Mouse (Mus musculus) cerebellum, adult 2 months (tissue): ENCODE results near the gene Abcg8. TPM values are rescaled to one million over a fixed set of nuclear protein-coding genes. Genes with fewer than 3 reads are reported as not detected.

Experiments
- DNase-seq, 2 experiments: peaks; one replicate each; pipeline ENCODE4 v3.0.0; 2021
- H3K27ac ChIP-seq: fragments of 200-500 bp; 2 replicates; pipeline ENCODE4 v1.5.1; 2012; ENCODE audit warnings: low read length, control low read depth, inconsistent platforms; ENCODE audit not compliant: insufficient read depth
- H3K27me3 ChIP-seq: fragments of 200-500 bp; 2 replicates; pipeline ENCODE4 v1.6.1; 2012; ENCODE audit warnings: inconsistent platforms, mild to moderate bottlenecking, low read length, moderate library complexity; ENCODE audit not compliant: control insufficient read depth, insufficient read depth
- H3K4me1 ChIP-seq: fragments of 200-500 bp; 2 replicates; pipeline ENCODE4 v1.6.1; 2011; ENCODE audit warnings: low read length; ENCODE audit not compliant: control insufficient read depth, insufficient read depth
- H3K4me3 ChIP-seq: fragments of 200-500 bp; replicated peaks from 2 replicates; pipeline ENCODE3; 2011; ENCODE audit warnings: mild to moderate bottlenecking, low read depth, low read length, control low read depth; ENCODE audit not compliant: insufficient read depth
- CTCF ChIP-seq: fragments of 200-500 bp; IDR thresholded peaks from 2 replicates; pipeline ENCODE4 v1.5.1; 2011; ENCODE audit warnings: low read depth, mild to moderate bottlenecking, control low read depth, low read length, moderate library complexity, borderline replicate concordance; ENCODE audit not compliant: insufficient read depth
- POLR2A ChIP-seq: fragments of 200-500 bp; IDR thresholded peaks from 2 replicates; pipeline ENCODE4 v1.6.1; 2011; ENCODE audit warnings: low read length, control low read depth, borderline replicate concordance; ENCODE audit not compliant: insufficient read depth
- WGBS: fragments of 180-500 bp; shearing (Covaris S2); methylation state at CpG from one replicate; pipeline ENCODE4 v1.1.7; 2018; 5-methylcytosine and 5-hydroxymethylcytosine counted together
- polyA plus RNA-seq: library from polyadenylated mRNA; depleted of rRNA; stranded (reverse); fragments of >200 nt; gene quantifications from 2 replicates; pipeline ENCODE4 v1.2.3, GENCODE M21; 2012; rRNA removed

The Abcg8 gene
- polyA plus RNA-seq = not detected in 2 replicates

DNA sequence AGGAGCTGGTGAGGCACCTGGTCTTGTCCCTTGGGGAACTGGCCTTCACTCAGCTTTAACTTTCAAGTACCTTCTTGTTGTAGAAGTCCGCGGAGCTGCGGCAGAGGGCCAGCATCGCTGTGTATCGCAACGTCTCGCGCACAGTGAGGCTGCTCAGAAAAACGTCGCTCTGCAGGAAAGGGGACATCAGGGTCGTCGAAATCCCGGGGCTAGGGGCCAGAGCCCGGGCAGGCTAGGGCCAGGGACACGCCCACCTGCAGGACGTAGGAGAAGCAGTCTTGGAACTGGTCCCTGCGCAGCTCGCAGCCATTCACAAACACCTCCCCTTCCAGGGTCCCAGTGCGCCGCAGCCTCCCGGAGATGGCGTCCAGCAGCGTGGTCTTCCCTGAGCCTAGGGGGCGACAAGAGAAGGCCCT, at the start of gene Abcg8:
Gene Abcg8 (plus strand): TSS at position 352 of the 416 bp plus-strand sequence.
- H3K27me3 ChIP-seq = no peaks in the 10 kb centered on the region; the same call in 1 of the 2 replicates
- no peak for DNase-seq
- 2% methylated on average over 24 of the region's 24 CpGs for WGBS
- TF ChIP-seq CTCF = no peak
- TF ChIP-seq POLR2A = no peak
- H3K4me1 ChIP-seq = no peaks in the 10 kb centered on the region
- no peak within 1 kb of the TSS for H3K4me3 ChIP-seq
- H3K27ac ChIP-seq = no peak within 1 kb of the TSS

DNA sequence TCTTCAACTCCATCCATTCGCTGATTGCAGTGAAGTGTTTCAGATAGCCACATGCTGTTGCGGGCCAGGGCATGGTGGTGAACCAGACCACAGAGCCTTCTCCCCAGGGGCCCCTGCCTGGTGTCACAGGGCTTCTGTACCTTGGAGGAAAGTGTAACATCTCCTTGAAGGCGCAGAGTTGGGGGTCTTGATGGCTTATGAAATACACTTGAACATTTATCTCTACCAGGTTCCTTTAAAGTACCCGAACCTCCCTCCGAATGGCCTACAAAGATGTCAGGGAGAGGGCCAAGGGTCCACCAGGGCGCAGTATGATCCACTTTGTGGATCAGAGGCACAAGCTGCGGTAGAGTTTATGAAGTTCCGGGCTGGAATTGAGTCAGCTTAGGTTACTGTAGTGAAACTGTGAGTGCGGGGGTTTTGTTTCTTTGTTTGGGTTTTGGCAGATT, 49.2 kb upstream of the Abcg8 start:
- no peak overlapping the region for H3K27ac ChIP-seq
- H3K4me1 ChIP-seq = peaks cover 4% of the 10 kb centered on the region
- no peaks in the 10 kb centered on the region for H3K27me3 ChIP-seq
- peak overlapping the region; percentile 43 for H3K4me3 ChIP-seq
- peak; percentile 23 to 34 for DNase-seq
- 25% methylated on average over 9 of the region's 9 CpGs for WGBS
- TF ChIP-seq CTCF = no peak

DNA sequence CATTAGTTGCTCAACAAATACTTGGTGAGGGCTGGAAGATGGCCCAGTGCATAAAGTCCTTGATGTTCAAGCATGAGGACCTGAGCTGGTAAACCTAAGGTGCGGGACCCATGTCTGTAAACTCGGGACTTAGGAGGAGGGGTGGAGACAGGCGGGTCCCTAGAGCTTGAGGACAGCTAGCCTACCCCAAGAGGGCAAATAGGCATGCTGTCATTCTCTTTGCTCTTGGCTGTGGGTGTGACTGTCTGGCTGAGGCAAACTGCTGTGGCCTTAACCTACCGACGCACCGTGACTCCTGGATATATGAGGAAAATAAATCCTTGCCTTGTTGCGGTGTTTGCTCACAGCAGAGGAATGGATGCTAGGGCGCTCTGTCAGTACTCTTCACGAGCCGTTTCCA, 48.4 kb upstream of the Abcg8 start:
- Histone ChIP-seq H3K4me3 (no peak overlapping the region), H3K27ac (no peak overlapping the region), H3K4me1 (peaks cover 4% of the 10 kb centered on the region), H3K27me3 (no peaks in the 10 kb centered on the region)
- DNase-seq = no peak
- TF ChIP-seq POLR2A = no peak
- no peak for TF ChIP-seq CTCF
- WGBS = 88% methylated on average over 10 of the region's 10 CpGs

DNA sequence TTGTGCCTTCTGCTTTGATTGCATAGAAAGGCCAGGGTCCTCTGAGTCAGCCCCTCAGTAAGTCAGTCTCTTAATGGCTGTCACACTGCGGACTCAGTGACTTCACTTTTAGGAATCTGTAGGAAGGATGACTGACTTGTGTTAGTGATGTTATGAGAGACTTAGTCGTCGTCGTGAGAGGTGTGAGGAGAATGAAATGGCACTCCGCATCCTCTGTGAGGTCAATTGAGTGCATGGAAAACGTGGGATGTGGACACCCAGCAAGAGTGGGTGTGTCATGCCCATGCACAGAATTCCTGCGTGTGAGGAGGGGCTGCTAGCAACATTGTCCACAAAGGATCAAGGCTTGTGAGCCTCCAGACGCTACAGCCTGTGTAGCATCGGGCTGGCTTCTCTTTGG, 47.5 kb upstream of the Abcg8 start:
- Histone ChIP-seq H3K4me3 (no peak overlapping the region), H3K27me3 (no peaks in the 10 kb centered on the region), H3K4me1 (peaks cover 4% of the 10 kb centered on the region), H3K27ac (no peak overlapping the region)
- no peak for TF ChIP-seq CTCF
- TF ChIP-seq POLR2A = no peak
- DNase-seq = no peak
- 83% methylated on average over 9 of the region's 9 CpGs for WGBS

DNA sequence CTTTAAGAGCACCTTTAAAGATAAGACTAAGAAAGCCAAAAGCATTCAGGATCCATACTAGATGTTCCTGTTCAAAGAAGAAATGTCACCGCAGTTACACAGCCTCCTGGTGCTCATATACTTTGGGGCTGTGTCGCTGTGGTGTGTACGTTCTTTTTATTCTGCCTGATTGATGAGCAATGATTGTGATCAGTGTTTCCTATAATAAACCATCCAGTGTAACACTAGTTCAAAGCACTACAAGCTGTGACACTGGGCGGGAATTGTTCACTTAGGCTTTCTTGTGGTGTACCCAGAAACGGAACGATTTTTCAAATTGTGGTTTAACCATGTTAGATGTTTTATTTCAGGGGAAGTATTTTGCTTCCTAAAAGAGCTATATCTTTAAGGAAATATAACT, 44.3 kb upstream of the Abcg8 start:
- WGBS = 94% methylated on average over 6 of the region's 6 CpGs
- TF ChIP-seq CTCF (no peak), POLR2A (no peak)

DNA sequence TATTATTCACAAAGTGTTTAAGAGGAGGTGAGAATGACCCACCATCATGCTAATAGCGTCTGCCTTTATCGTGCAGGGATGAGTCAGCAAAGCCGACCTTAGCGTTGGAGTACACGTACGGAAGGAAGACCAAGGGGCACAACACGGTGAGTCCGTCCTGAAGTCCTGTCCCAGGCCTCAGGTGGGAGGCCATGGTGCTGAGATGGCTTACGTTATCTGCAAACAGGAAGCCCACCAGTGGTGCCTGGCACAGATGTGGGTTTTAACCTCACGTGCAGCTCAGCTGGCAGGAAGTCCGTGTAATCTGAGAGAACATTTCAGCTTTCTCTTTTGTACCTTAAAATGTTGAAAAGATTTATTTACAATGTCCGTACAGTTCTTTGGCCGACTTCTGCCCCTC, 42.7 kb upstream of the Abcg8 start:
- no peaks in the 10 kb centered on the region for H3K4me1 ChIP-seq
- no peak overlapping the region for H3K4me3 ChIP-seq
- no peak for DNase-seq
- TF ChIP-seq POLR2A (no peak), CTCF (no peak)
- 87% methylated on average over 13 of the region's 13 CpGs for WGBS
- no peaks in the 10 kb centered on the region for H3K27me3 ChIP-seq
- H3K27ac ChIP-seq = no peak overlapping the region

More for the DNA sequence above, 44.3 kb upstream of the Abcg8 start:
- Histone ChIP-seq H3K4me3 (no peak overlapping the region), H3K27me3 (no peaks in the 10 kb centered on the region), H3K4me1 (peaks cover 4% of the 10 kb centered on the region), H3K27ac (no peak overlapping the region)
- DNase-seq = no peak

DNA sequence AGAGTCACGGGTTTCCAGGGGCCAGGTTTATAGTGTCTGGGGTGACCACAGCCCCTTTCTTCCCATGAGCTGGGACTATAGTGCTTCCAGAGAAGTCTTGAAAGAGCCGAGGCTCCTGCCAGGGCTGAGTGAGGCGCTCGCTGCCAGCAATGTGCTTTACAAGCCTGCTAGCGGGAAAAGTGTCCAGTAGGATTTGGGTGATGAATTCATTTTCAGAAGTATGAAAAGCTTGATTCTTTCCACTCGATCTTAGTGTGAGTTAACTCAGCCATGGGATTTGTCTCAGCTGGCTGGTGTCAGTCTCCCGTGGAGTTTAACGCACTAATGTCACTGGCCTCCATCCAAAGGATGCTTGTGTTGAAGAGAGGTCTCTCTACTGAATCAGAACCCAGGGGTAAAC, 39.8 kb upstream of the Abcg8 start:
- H3K4me1 ChIP-seq = no peaks in the 10 kb centered on the region
- H3K27ac ChIP-seq = no peak overlapping the region
- DNase-seq = no peak
- WGBS = 25% methylated on average over 8 of the region's 8 CpGs
- TF ChIP-seq POLR2A (no peak), CTCF (no peak)
- H3K27me3 ChIP-seq = no peaks in the 10 kb centered on the region
- H3K4me3 ChIP-seq = no peak overlapping the region

DNA sequence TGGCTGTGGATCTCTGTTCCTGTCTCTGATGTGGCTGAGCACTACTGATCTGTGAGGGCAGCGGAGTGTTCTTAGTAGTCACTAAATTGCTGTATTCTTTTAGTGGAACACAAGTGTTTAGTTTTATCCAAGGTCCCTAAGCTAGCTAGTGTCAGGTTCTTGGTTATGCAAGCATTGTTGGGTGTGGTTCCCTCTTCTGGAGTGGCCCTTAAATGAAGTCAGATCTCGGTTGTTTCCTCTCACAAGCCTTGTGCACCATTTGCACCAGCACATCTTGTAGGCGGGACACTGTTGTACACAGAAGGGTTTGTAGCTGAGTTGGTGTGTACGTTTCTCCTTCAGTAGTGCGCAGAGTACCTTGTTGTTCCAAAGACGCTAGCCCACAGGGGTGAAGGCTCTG, 38.1 kb upstream of the Abcg8 start:
- WGBS = 94% methylated on average over 6 of the region's 6 CpGs

DNA sequence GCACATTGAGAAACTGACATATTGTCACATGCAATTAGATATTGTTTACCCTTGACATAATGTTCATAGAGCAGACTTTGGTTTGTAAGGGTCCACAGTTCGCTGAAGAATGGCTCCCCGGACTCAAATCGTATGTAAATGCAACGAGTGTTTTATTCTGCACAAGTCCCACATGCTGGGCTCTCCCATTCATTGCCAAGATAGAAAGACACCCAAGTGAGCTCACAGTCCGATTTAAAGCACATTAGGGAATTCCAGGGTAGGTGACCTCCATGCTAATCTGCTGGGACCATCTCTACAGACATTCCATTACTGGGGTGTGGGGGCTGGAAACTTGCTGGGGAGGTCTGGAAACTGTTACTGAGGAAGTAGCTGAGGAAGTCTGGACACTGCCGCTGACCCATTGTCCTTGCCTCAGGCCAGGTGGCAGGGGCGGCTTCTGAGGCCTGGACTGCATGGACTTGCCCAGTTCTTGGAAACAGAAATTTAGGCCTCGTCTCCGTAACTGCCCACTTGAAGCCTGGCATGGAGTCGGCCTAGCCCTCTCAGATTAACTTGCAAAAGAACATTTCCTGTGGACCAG, 36.2 kb upstream of the Abcg8 start:
- WGBS = 59% methylated on average over 10 of the region's 10 CpGs
- Histone ChIP-seq H3K4me3 (no peak overlapping the region), H3K27ac (no peak overlapping the region), H3K4me1 (no peaks in the 10 kb centered on the region), H3K27me3 (no peaks in the 10 kb centered on the region)
- TF ChIP-seq CTCF (no peak), POLR2A (no peak)
- DNase-seq = no peak

More for the DNA sequence above, 38.1 kb upstream of the Abcg8 start:
- no peak for TF ChIP-seq CTCF
- TF ChIP-seq POLR2A = no peak
- Histone ChIP-seq H3K27ac (no peak overlapping the region), H3K4me1 (no peaks in the 10 kb centered on the region), H3K4me3 (no peak overlapping the region), H3K27me3 (no peaks in the 10 kb centered on the region)
- DNase-seq = no peak
